Mouse (Mus musculus) forebrain, postnatal 0 days (tissue): ENCODE measurements around the gene Actl6b. TPM values are rescaled to one million over a fixed set of nuclear protein-coding genes. Genes with fewer than 3 reads are reported as not detected.

Experiments used
- ATAC-seq: fragments of 200-750 bp; cut with Nextera tagmentation; 2 replicates; pipeline ENCODE4 v1.8.0; 2017; ENCODE audit warnings: mild to moderate bottlenecking, moderate library complexity
- DNase-seq: peaks from one replicate; pipeline ENCODE4 v3.0.0-alpha.2; 2015
- H3K27ac ChIP-seq: fragments of 300-500 bp; sonication (generic); 2 replicates; pipeline ENCODE4 v1.5.1; 2014; ENCODE audit warnings: low read depth, mild to moderate bottlenecking, antibody characterized with exemption, low read length, moderate library complexity, mixed read lengths
- H3K27me3 ChIP-seq: fragments of 300-500 bp; sonication (generic); 2 replicates; pipeline ENCODE4 v1.6.1; 2014; ENCODE audit warnings: mild to moderate bottlenecking, low read length, mixed read lengths; ENCODE audit not compliant: insufficient read depth
- H3K36me3 ChIP-seq: fragments of 300-500 bp; sonication (generic); 2 replicates; pipeline ENCODE4 v1.6.1; 2014; ENCODE audit warnings: mild to moderate bottlenecking, moderate library complexity; ENCODE audit not compliant: insufficient read depth
- H3K4me1 ChIP-seq: fragments of 300-500 bp; sonication (generic); 2 replicates; pipeline ENCODE4 v1.6.1; 2014; ENCODE audit warnings: antibody characterized with exemption; ENCODE audit not compliant: insufficient read depth
- H3K4me2 ChIP-seq: fragments of 300-500 bp; sonication (generic); 2 replicates; pipeline ENCODE4 v1.6.1; 2014; ENCODE audit warnings: low read depth, mild to moderate bottlenecking, moderate library complexity
- H3K4me3 ChIP-seq: fragments of 300-500 bp; sonication (generic); 2 replicates; pipeline ENCODE4 v1.5.1; 2014; ENCODE audit warnings: low read depth, low read length, mixed read lengths
- H3K9ac ChIP-seq: fragments of 300-500 bp; sonication (generic); 2 replicates; pipeline ENCODE4 v1.6.1; 2014; ENCODE audit warnings: mild to moderate bottlenecking
- H3K9me3 ChIP-seq: fragments of 300-500 bp; sonication (generic); 2 replicates; pipeline ENCODE4 v1.6.1; 2016; ENCODE audit warnings: low read length
- CTCF ChIP-seq: sonication (generic); IDR thresholded peaks from 2 replicates; pipeline ENCODE4 v1.5.1; 2016; ENCODE audit warnings: antibody characterized with exemption, control low read depth, low read depth
- WGBS: fragments of 180-500 bp; shearing (Covaris S2); extraction: QIAGEN DNeasy Blood & Tissue Kit; methylation state at CpG from one replicate; pipeline ENCODE4 v1.1.7; 2014; 5-methylcytosine and 5-hydroxymethylcytosine counted together
- polyA plus RNA-seq: library from polyadenylated mRNA; unstranded; fragments of >200 nt; fragmentation: Nextera tagmentation; extraction: Ambion mirVana; gene quantifications from 2 replicates; pipeline ENCODE4 v1.2.1, GENCODE M21; 2015
- total RNA-seq: library from RNA; depleted of rRNA; stranded (reverse); fragments of >200 nt; gene quantifications from 2 replicates; pipeline ENCODE4 v1.2.3, GENCODE M21; 2014

Gene Actl6b
- total and polyA plus RNA-seq, 2 experiments from 2014 or later: 254 to 281 TPM

- no peak for ATAC-seq
- H3K4me1 ChIP-seq: no peaks in the 10 kb centered on the region
- TF ChIP-seq CTCF: no peak
- H3K36me3 ChIP-seq: peaks cover 93% of the 10 kb centered on the region
- no peak overlapping the region for H3K27ac ChIP-seq
- H3K4me3 ChIP-seq: no peak overlapping the region
- H3K4me2 ChIP-seq: no peak overlapping the region
- no peaks in the 10 kb centered on the region for H3K9me3 ChIP-seq
- WGBS: 82% methylated on average over 24 of the region's 25 CpGs
- DNase-seq: no peak
- no peak overlapping the region for H3K9ac ChIP-seq
- no peaks in the 10 kb centered on the region for H3K27me3 ChIP-seq
These were observed 29.7 kb upstream of the Actl6b start for GRCm38 (mm10) chr5:137523396-137524250.

- Histone ChIP-seq H3K4me2 (no peak overlapping the region), H3K4me1 (no peaks in the 10 kb centered on the region), H3K27me3 (no peaks in the 10 kb centered on the region), H3K27ac (no peak overlapping the region), H3K9ac (no peak overlapping the region), H3K36me3 (peaks cover 93% of the 10 kb centered on the region), H3K9me3 (no peaks in the 10 kb centered on the region), H3K4me3 (no peak overlapping the region)
- DNase-seq (no peak), ATAC-seq (no peak)
- no peak for TF ChIP-seq CTCF
- 85% methylated on average over 8 of the region's 8 CpGs for WGBS
These were observed 29.1 kb upstream of the Actl6b start for GRCm38 (mm10) chr5:137524251-137524515.

- TF ChIP-seq CTCF: no peak
- H3K9ac ChIP-seq: no peak overlapping the region
- no peak overlapping the region for H3K4me3 ChIP-seq
- H3K9me3 ChIP-seq: no peaks in the 10 kb centered on the region
- no peak for DNase-seq
- H3K27me3 ChIP-seq: no peaks in the 10 kb centered on the region
- peaks cover 93% of the 10 kb centered on the region for H3K36me3 ChIP-seq
- 87% methylated on average over 13 of the region's 13 CpGs for WGBS
- ATAC-seq: no peak
- no peak overlapping the region for H3K4me2 ChIP-seq
- no peaks in the 10 kb centered on the region for H3K4me1 ChIP-seq
- H3K27ac ChIP-seq: no peak overlapping the region
These were observed 28.6 kb upstream of the Actl6b start for GRCm38 (mm10) chr5:137524671-137525070.

GRCm38 (mm10) chr5:137525511-137525910 lies 27.8 kb upstream of the Actl6b start:
- DNase-seq (no peak), ATAC-seq (no peak)
- Histone ChIP-seq H3K27ac (peak overlapping the region; percentile 45; the same call in 1 of the 2 replicates), H3K4me2 (no peak overlapping the region), H3K4me3 (no peak overlapping the region), H3K27me3 (no peaks in the 10 kb centered on the region), H3K9me3 (no peaks in the 10 kb centered on the region), H3K4me1 (no peaks in the 10 kb centered on the region), H3K36me3 (peaks cover 89% of the 10 kb centered on the region), H3K9ac (no peak overlapping the region)
- TF ChIP-seq CTCF: no peak
- 70% methylated on average over 16 of the region's 16 CpGs for WGBS

- Histone ChIP-seq H3K4me1 (no peaks in the 10 kb centered on the region), H3K9me3 (no peaks in the 10 kb centered on the region), H3K27me3 (no peaks in the 10 kb centered on the region), H3K27ac (peak overlapping the region; percentile 57; the same call in 1 of the 2 replicates), H3K4me2 (no peak overlapping the region), H3K9ac (no peak overlapping the region), H3K36me3 (peaks cover 80% of the 10 kb centered on the region), H3K4me3 (no peak overlapping the region)
- ATAC-seq (no peak), DNase-seq (no peak)
- WGBS: 37% methylated on average over 16 of the region's 16 CpGs
- TF ChIP-seq CTCF: no peak
These were observed 27.0 kb upstream of the Actl6b start for GRCm38 (mm10) chr5:137526192-137526936.

GRCm38 (mm10) chr5:137527413-137527812 lies 25.9 kb upstream of the Actl6b start:
- Histone ChIP-seq H3K27me3 (no peaks in the 10 kb centered on the region), H3K9me3 (no peaks in the 10 kb centered on the region), H3K9ac (no peak overlapping the region), H3K4me3 (no peak overlapping the region), H3K27ac (no peak overlapping the region), H3K36me3 (peaks cover 70% of the 10 kb centered on the region), H3K4me2 (no peak overlapping the region), H3K4me1 (no peaks in the 10 kb centered on the region)
- DNase-seq (no peak), ATAC-seq (no peak)
- whole genome bisulfite sequencing: 20% methylated on average over 1 of the region's 1 CpGs
- no peak for TF ChIP-seq CTCF

GRCm38 (mm10) chr5:137528247-137528968 lies 24.9 kb upstream of the Actl6b start:
- TF ChIP-seq CTCF: no peak
- H3K4me2 ChIP-seq: no peak overlapping the region
- H3K9me3 ChIP-seq: no peaks in the 10 kb centered on the region
- DNase-seq: no peak
- no peaks in the 10 kb centered on the region for H3K4me1 ChIP-seq
- H3K9ac ChIP-seq: no peak overlapping the region
- ATAC-seq: no peak
- no peak overlapping the region for H3K4me3 ChIP-seq
- H3K27ac ChIP-seq: 0 out of 2 replicates have a peak overlapping the region, but pooled peaks have one; percentile 4
- WGBS: 83% methylated on average over 22 of the region's 22 CpGs
- no peaks in the 10 kb centered on the region for H3K27me3 ChIP-seq
- H3K36me3 ChIP-seq: peaks cover 60% of the 10 kb centered on the region
